Comparison of ENCODE assay signal across 16 mouse cellular contexts in the genomic region with DNA sequence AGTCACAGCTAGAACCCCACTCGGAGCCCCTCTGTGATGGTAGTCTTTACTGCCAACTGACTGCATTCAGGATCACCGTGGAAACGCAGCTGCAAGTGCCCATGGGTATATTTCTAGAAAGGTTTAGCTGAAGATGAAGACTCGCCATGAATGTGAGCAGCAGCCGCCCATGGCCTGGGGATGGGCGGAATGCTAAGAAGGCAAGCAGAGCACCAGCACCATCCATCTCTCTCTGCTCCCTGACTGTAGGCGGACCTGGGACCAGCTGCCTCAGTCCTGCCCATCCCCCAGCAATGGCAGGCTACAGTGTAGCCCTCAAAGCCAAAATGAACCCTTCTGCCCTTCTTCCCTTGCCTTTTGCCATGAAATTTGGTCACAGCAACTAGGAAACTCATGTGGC. TPM values are rescaled to one million over a fixed set of nuclear protein-coding genes. Genes with fewer than 3 reads are reported as not detected.
DNase-seq lines count a peak whose midpoint lies in the region; ATAC-seq lines count a peak whose summit lies in the region.
"Had no signal": no experiment of that assay in that cellular context is flagged by ENCODE, and none has a peak within 500 bp of the region (broad histone marks: within the 10 kb centered on the region; RNA-seq: fewer than 3 reads in every experiment).

No protein-coding gene starts in this region.

- peak; percentile 39 for DNase-seq in forebrain, embryonic 14.5 days (ENCODE audit: low spot score)
- no peak for DNase-seq in midbrain, embryonic 10.5 days (ENCODE audit: low spot score)
- DNase-seq in testis, postnatal 10 days (ENCODE audit: low spot score) = no peak
- DNase-seq: adrenal gland, postnatal 14 days; B cell, adult 2 months; cerebellum, adult 9-10 months; gastrocnemius, postnatal 14 days; heart, postnatal 14 days; kidney, postnatal 4 days; lung, adult 18-20 months had no signal

- ATAC-seq in forebrain, embryonic 14.5 days = no peak
- no peak for ATAC-seq in forebrain, embryonic 12.5 days (ENCODE audit: low FRiP score)
- peak; percentile 62; the same call in 1 of the 2 replicates for ATAC-seq in midbrain, embryonic 13.5 days
- no peak for ATAC-seq in hindbrain, embryonic 15.5 days (ENCODE audit: low FRiP score, low read depth)
- ATAC-seq in neural tube, embryonic 13.5 days (ENCODE audit: low read depth) = peak; percentile 47; the same call in 1 of the 2 replicates

- no peak overlapping the region for H3K9ac ChIP-seq in forebrain, embryonic 14.5 days (ENCODE audit: low read length)
- H3K9ac ChIP-seq in forebrain, embryonic 12.5 days = no peak overlapping the region
- no peak overlapping the region for H3K9ac ChIP-seq in midbrain, embryonic 13.5 days (replicated peaks)
- no peak overlapping the region for H3K9ac ChIP-seq in hindbrain, embryonic 15.5 days
- no peak overlapping the region for H3K9ac ChIP-seq in neural tube, embryonic 13.5 days

- H3K36me3 ChIP-seq in forebrain, embryonic 14.5 days (ENCODE audit: control insufficient read depth, insufficient read depth, low read length) = no peaks in the 10 kb centered on the region
- H3K36me3 ChIP-seq in forebrain, embryonic 12.5 days (replicated peaks) = no peaks in the 10 kb centered on the region
- no peaks in the 10 kb centered on the region for H3K36me3 ChIP-seq in midbrain, embryonic 13.5 days
- no peaks in the 10 kb centered on the region for H3K36me3 ChIP-seq in midbrain, embryonic 10.5 days
- no peaks in the 10 kb centered on the region for H3K36me3 ChIP-seq in hindbrain, embryonic 15.5 days
- H3K36me3 ChIP-seq in neural tube, embryonic 13.5 days = no peaks in the 10 kb centered on the region
- H3K36me3 ChIP-seq: embryonic facial prominence, embryonic 10.5 days had no signal

- H3K4me3 ChIP-seq in forebrain, embryonic 14.5 days (ENCODE audit: low read depth, low read length) = no peak overlapping the region
- H3K4me3 ChIP-seq in forebrain, embryonic 12.5 days (replicated peaks) = no peak overlapping the region
- H3K4me3 ChIP-seq in midbrain, embryonic 13.5 days (replicated peaks) = no peak overlapping the region
- H3K4me3 ChIP-seq in midbrain, embryonic 10.5 days = no peak overlapping the region
- H3K4me3 ChIP-seq in hindbrain, embryonic 15.5 days = no peak overlapping the region
- H3K4me3 ChIP-seq in neural tube, embryonic 13.5 days = no peak overlapping the region
- H3K4me3 ChIP-seq: embryonic facial prominence, embryonic 10.5 days had no signal

- 67% methylated on average over 7 of the region's 7 CpGs for WGBS in forebrain, embryonic 14.5 days
- WGBS in forebrain, embryonic 12.5 days = 76% methylated on average over 7 of the region's 7 CpGs
- 63% methylated on average over 7 of the region's 7 CpGs for WGBS in midbrain, embryonic 13.5 days
- 85% methylated on average over 7 of the region's 7 CpGs for WGBS in midbrain, embryonic 10.5 days
- WGBS in hindbrain, embryonic 15.5 days = 37% methylated on average over 7 of the region's 7 CpGs
- WGBS in neural tube, embryonic 13.5 days = 45% methylated on average over 7 of the region's 7 CpGs

- no peak overlapping the region for H3K27ac ChIP-seq in forebrain, embryonic 14.5 days (ENCODE audit: low read depth, low read length)
- H3K27ac ChIP-seq in forebrain, embryonic 12.5 days = no peak overlapping the region
- no peak overlapping the region for H3K27ac ChIP-seq in midbrain, embryonic 13.5 days
- no peak overlapping the region for H3K27ac ChIP-seq in midbrain, embryonic 10.5 days (replicated peaks)
- H3K27ac ChIP-seq in hindbrain, embryonic 15.5 days (replicated peaks) = 0 out of 2 replicates have a peak overlapping the region, but pooled peaks have one; percentile 20
- no peak overlapping the region for H3K27ac ChIP-seq in neural tube, embryonic 13.5 days (replicated peaks)
- H3K27ac ChIP-seq: embryonic facial prominence, embryonic 10.5 days had no signal

- peaks cover 5% of the 10 kb centered on the region; the same call in 1 of the 2 replicates for H3K4me1 ChIP-seq in forebrain, embryonic 14.5 days (ENCODE audit: control insufficient read depth, insufficient read depth, low read length)
- H3K4me1 ChIP-seq in forebrain, embryonic 12.5 days = peaks cover 2% of the 10 kb centered on the region; the same call in 1 of the 2 replicates
- H3K4me1 ChIP-seq in midbrain, embryonic 13.5 days (replicated peaks) = peaks cover 7% of the 10 kb centered on the region; the same call in 1 of the 2 replicates
- H3K4me1 ChIP-seq in midbrain, embryonic 10.5 days = peaks cover 6% of the 10 kb centered on the region
- H3K4me1 ChIP-seq in hindbrain, embryonic 15.5 days (replicated peaks) = peaks cover 7% of the 10 kb centered on the region; the same call in 1 of the 2 replicates
- peaks cover 7% of the 10 kb centered on the region; the same call in 1 of the 2 replicates for H3K4me1 ChIP-seq in neural tube, embryonic 13.5 days (replicated peaks)

- H3K9me3 ChIP-seq in forebrain, embryonic 14.5 days (replicated peaks; ENCODE audit: control insufficient read depth, low read length) = no peaks in the 10 kb centered on the region
- no peaks in the 10 kb centered on the region for H3K9me3 ChIP-seq in forebrain, embryonic 12.5 days
- H3K9me3 ChIP-seq in midbrain, embryonic 13.5 days = no peaks in the 10 kb centered on the region
- H3K9me3 ChIP-seq in midbrain, embryonic 10.5 days (replicated peaks) = no peaks in the 10 kb centered on the region
- no peaks in the 10 kb centered on the region for H3K9me3 ChIP-seq in hindbrain, embryonic 15.5 days
- H3K9me3 ChIP-seq in neural tube, embryonic 13.5 days = no peaks in the 10 kb centered on the region
- H3K9me3 ChIP-seq: embryonic facial prominence, embryonic 10.5 days had no signal

- no peaks in the 10 kb centered on the region for H3K27me3 ChIP-seq in forebrain, embryonic 14.5 days (replicated peaks; ENCODE audit: control insufficient read depth, insufficient read depth, low read length)
- H3K27me3 ChIP-seq in forebrain, embryonic 12.5 days = no peaks in the 10 kb centered on the region
- H3K27me3 ChIP-seq in midbrain, embryonic 13.5 days = no peaks in the 10 kb centered on the region
- H3K27me3 ChIP-seq in midbrain, embryonic 10.5 days (ENCODE audit: low read depth, poor library complexity, severe bottlenecking) = no peaks in the 10 kb centered on the region
- no peaks in the 10 kb centered on the region for H3K27me3 ChIP-seq in hindbrain, embryonic 15.5 days
- H3K27me3 ChIP-seq in neural tube, embryonic 13.5 days = no peaks in the 10 kb centered on the region

- H3K4me2 ChIP-seq in forebrain, embryonic 14.5 days (ENCODE audit: low read length) = no peak overlapping the region
- H3K4me2 ChIP-seq in forebrain, embryonic 12.5 days = no peak overlapping the region
- H3K4me2 ChIP-seq in midbrain, embryonic 13.5 days (replicated peaks) = no peak overlapping the region
- no peak overlapping the region for H3K4me2 ChIP-seq in hindbrain, embryonic 15.5 days
- H3K4me2 ChIP-seq in neural tube, embryonic 13.5 days = no peak overlapping the region
- H3K4me2 ChIP-seq: heart, embryonic 11.5 days had no signal

RNA-seq across cellular contexts. Expression of a gene that starts 26.3 kb away (rescaled TPM):
- polyA plus RNA-seq in forebrain, embryonic 14.5 days (2014; fragmentation: Nextera tagmentation; extraction: Ambion mirVana) = 0.61 and 1.1 TPM in 2 replicates
- 0.64 and 0.77 TPM in 2 replicates for polyA plus RNA-seq in forebrain, embryonic 12.5 days (2016; fragmentation: Nextera tagmentation; extraction: Ambion mirVana)
- 0.13 and 0.23 TPM in 2 replicates for polyA plus RNA-seq in midbrain, embryonic 13.5 days (2015; fragmentation: Nextera tagmentation; extraction: Ambion mirVana)
- 0.62 and 1.3 TPM in 2 replicates for polyA plus RNA-seq in midbrain, embryonic 10.5 days (2016; fragmentation: Nextera tagmentation; extraction: Ambion mirVana)
- 0.46 and 0.97 TPM in 2 replicates for polyA plus RNA-seq in hindbrain, embryonic 15.5 days (2015; fragmentation: Nextera tagmentation; extraction: Ambion mirVana)
- polyA plus RNA-seq in neural tube, embryonic 13.5 days (2015; fragmentation: Nextera tagmentation; extraction: Ambion mirVana) = 0.18 and 0.35 TPM in 2 replicates

Comparison
In these comparisons a context has a peak if more than half of its experiments do, and no peak if none do; other contexts are left out.
1. ATAC-seq: peak in midbrain, embryonic 13.5 days (single experiment) and neural tube, embryonic 13.5 days (single experiment); none in forebrain, embryonic 14.5 days (single experiment), forebrain, embryonic 12.5 days (single experiment) and hindbrain, embryonic 15.5 days (single experiment).